ENCODE assay signal across 29 mouse cellular contexts in the genomic region with DNA sequence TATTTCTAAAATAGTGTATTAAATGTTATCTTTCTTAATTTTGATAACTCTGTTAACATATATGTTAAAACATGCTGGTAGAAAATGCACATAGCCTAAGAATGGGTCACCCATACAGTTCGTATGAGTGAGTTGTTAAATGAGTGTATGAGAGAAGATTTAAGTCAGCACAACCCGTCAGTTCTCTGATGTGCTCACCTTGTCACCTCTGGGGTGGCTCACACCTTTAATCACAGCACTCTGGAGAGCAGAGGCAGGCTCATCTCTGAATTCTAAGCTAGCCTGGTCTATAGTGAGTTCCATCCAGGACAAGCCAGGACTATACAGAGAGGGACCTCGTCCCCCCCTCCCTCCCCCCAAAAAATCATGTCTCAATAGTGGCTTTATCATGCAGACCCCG. TPM values are rescaled to one million over a fixed set of nuclear protein-coding genes. Genes with fewer than 3 reads are reported as not detected.
"Had no signal": no experiment of that assay in that cellular context is flagged by ENCODE, and none has a peak within 500 bp of the region (broad histone marks: within the 10 kb centered on the region; RNA-seq: fewer than 3 reads in every experiment).

No protein-coding gene starts in this region.

- H3K9me3 ChIP-seq: heart, embryonic 13.5 days; heart, embryonic 15.5 days; hindbrain, embryonic 10.5 days; hindbrain, embryonic 12.5 days; kidney, embryonic 15.5 days; limb, embryonic 13.5 days; limb, embryonic 15.5 days had no signal

- H3K27ac ChIP-seq: gastrocnemius, adult 2 months; heart, adult 2 months; heart, embryonic 13.5 days; heart, embryonic 15.5 days; hindbrain, embryonic 10.5 days; hindbrain, embryonic 12.5 days; kidney, embryonic 15.5 days; limb, embryonic 13.5 days; limb, embryonic 15.5 days had no signal

- H3K4me2 ChIP-seq: heart, embryonic 11.5 days; heart, embryonic 13.5 days; heart, embryonic 15.5 days; hindbrain, embryonic 12.5 days; kidney, embryonic 15.5 days; limb, embryonic 13.5 days; limb, embryonic 15.5 days had no signal

- ATAC-seq: forebrain, embryonic 16.5 days; hindbrain, embryonic 16.5 days; intestine, embryonic 16.5 days had no signal

- H3K27me3 ChIP-seq: heart, embryonic 13.5 days; heart, embryonic 15.5 days; hindbrain, embryonic 12.5 days; kidney, embryonic 15.5 days; limb, embryonic 13.5 days; limb, embryonic 15.5 days had no signal

- H3K4me3 ChIP-seq: gastrocnemius, adult 2 months; heart, adult 2 months; heart, embryonic 13.5 days; heart, embryonic 15.5 days; hindbrain, embryonic 10.5 days; hindbrain, embryonic 12.5 days; kidney, embryonic 15.5 days; limb, embryonic 13.5 days; limb, embryonic 15.5 days had no signal

- H3K9ac ChIP-seq: heart, embryonic 13.5 days; heart, embryonic 15.5 days; hindbrain, embryonic 12.5 days; kidney, embryonic 15.5 days; limb, embryonic 13.5 days; limb, embryonic 15.5 days had no signal

- H3K4me1 ChIP-seq: heart, embryonic 13.5 days; heart, embryonic 15.5 days; hindbrain, embryonic 10.5 days; hindbrain, embryonic 12.5 days; kidney, embryonic 15.5 days; limb, embryonic 13.5 days; limb, embryonic 15.5 days had no signal

- DNase-seq: gastrocnemius, adult 2 months; gastrocnemius, postnatal 10 days; gastrocnemius, postnatal 25 days; heart, adult 2 months; heart, postnatal 14 days; heart, postnatal 4 days; kidney, adult 11 months; kidney, adult 2 months; kidney, adult 9 months; kidney, postnatal 10 days; kidney, postnatal 36 days; layer of hippocampus, adult 9-11 months; layer of hippocampus, postnatal 36 days; left cerebral cortex, postnatal 4 days had no signal

RNA-seq across cellular contexts. Expression of gene Aldh8a1, which starts 58.8 kb away (rescaled TPM):
- polyA plus RNA-seq: forebrain, embryonic 16.5 days; heart, adult 2 months; heart, embryonic 13.5 days; heart, embryonic 15.5 days; heart, postnatal 0 days; intestine, embryonic 14.5 days; large intestine, adult 2 months; limb, embryonic 11.5 days; limb, embryonic 15.5 days had no signal
